Mouse (Mus musculus) forebrain, embryonic 12.5 days (tissue): ENCODE measurements around the gene Ide. TPM values are rescaled to one million over a fixed set of nuclear protein-coding genes. Genes with fewer than 3 reads are reported as not detected.

Experiments
- ATAC-seq: fragments of 200-750 bp; cut with Nextera tagmentation; 2 replicates; pipeline ENCODE4 v1.8.0; 2017; ENCODE audit warnings: moderate TSS enrichment; ENCODE audit not compliant: low FRiP score
- H3K27ac ChIP-seq: fragments of 300-500 bp; sonication (generic); 2 replicates; pipeline ENCODE4 v1.5.1; 2016; ENCODE audit warnings: mild to moderate bottlenecking
- H3K27me3 ChIP-seq: fragments of 300-500 bp; sonication (generic); 2 replicates; pipeline ENCODE4 v1.6.1; 2016; ENCODE audit warnings: mild to moderate bottlenecking
- H3K36me3 ChIP-seq: fragments of 300-500 bp; sonication (generic); replicated peaks from 2 replicates; pipeline ENCODE4 v1.6.1; 2016; ENCODE audit warnings: mild to moderate bottlenecking
- H3K4me1 ChIP-seq: fragments of 300-500 bp; sonication (generic); 2 replicates; pipeline ENCODE4 v1.6.1; 2016
- H3K4me2 ChIP-seq: fragments of 300-500 bp; sonication (generic); 2 replicates; pipeline ENCODE4 v1.6.1; 2016; ENCODE audit warnings: mild to moderate bottlenecking, moderate library complexity
- H3K4me3 ChIP-seq: fragments of 300-500 bp; sonication (generic); replicated peaks from 2 replicates; pipeline ENCODE4 v1.5.1; 2016; ENCODE audit warnings: mild to moderate bottlenecking
- H3K9ac ChIP-seq: fragments of 300-500 bp; sonication (generic); 2 replicates; pipeline ENCODE4 v1.6.1; 2016; ENCODE audit warnings: mild to moderate bottlenecking
- H3K9me3 ChIP-seq: fragments of 300-500 bp; sonication (generic); 2 replicates; pipeline ENCODE4 v1.6.1; 2016
- WGBS: fragments of 180-500 bp; shearing (Covaris S2); methylation state at CpG from one replicate; pipeline ENCODE4 v1.1.7; 2016; 5-methylcytosine and 5-hydroxymethylcytosine counted together
- polyA plus RNA-seq: library from polyadenylated mRNA; unstranded; fragments of >200 nt; fragmentation: Nextera tagmentation; extraction: Ambion mirVana; gene quantifications from 2 replicates; pipeline ENCODE4 v1.2.1, GENCODE M21; 2016

Ide gene
- polyA plus RNA-seq, 1 experiment from 2014 or later: 53.1 TPM

GRCm38 (mm10) chr19:37362545-37362944 is 24.9 kb upstream of the Ide start:
- H3K4me3 ChIP-seq: no peak overlapping the region
- no peak overlapping the region for H3K27ac ChIP-seq
- no peak; the same call in 1 of the 2 replicates for ATAC-seq
- no peaks in the 10 kb centered on the region for H3K9me3 ChIP-seq
- no peak overlapping the region for H3K4me2 ChIP-seq
- no peaks in the 10 kb centered on the region for H3K36me3 ChIP-seq
- no peaks in the 10 kb centered on the region for H3K27me3 ChIP-seq
- H3K4me1 ChIP-seq: 0 out of 2 replicates have a peak, but pooled peaks cover 3% of the 10 kb centered on the region
- WGBS: 30% methylated on average over 5 of the region's 5 CpGs
- no peak overlapping the region for H3K9ac ChIP-seq

- 73% methylated on average over 5 of the region's 5 CpGs for WGBS
Measured at GRCm38 (mm10) chr19:37360044-37360443, 22.4 kb upstream of the Ide start.

GRCm38 (mm10) chr19:37353331-37353730 is 15.7 kb upstream of the Ide start:
- H3K4me3 ChIP-seq: no peak overlapping the region
- no peak for ATAC-seq
- H3K4me2 ChIP-seq: no peak overlapping the region
- no peaks in the 10 kb centered on the region for H3K9me3 ChIP-seq
- 95% methylated on average over 6 of the region's 6 CpGs for WGBS
- peaks cover 8% of the 10 kb centered on the region; the same call in 1 of the 2 replicates for H3K36me3 ChIP-seq
- no peak overlapping the region for H3K27ac ChIP-seq
- no peaks in the 10 kb centered on the region for H3K27me3 ChIP-seq
- no peak overlapping the region for H3K9ac ChIP-seq
- H3K4me1 ChIP-seq: peaks cover 4% of the 10 kb centered on the region; the same call in 1 of the 2 replicates

More at GRCm38 (mm10) chr19:37360044-37360443, 22.4 kb upstream of the Ide start:
- Histone ChIP-seq H3K27ac (no peak overlapping the region), H3K9me3 (no peaks in the 10 kb centered on the region), H3K27me3 (no peaks in the 10 kb centered on the region), H3K4me1 (peaks cover 7% of the 10 kb centered on the region; the same call in 1 of the 2 replicates), H3K4me3 (no peak overlapping the region), H3K4me2 (no peak overlapping the region), H3K9ac (no peak overlapping the region), H3K36me3 (no peaks in the 10 kb centered on the region)
- no peak for ATAC-seq

- Histone ChIP-seq H3K4me3 (no peak overlapping the region), H3K9me3 (no peaks in the 10 kb centered on the region), H3K27ac (no peak overlapping the region), H3K9ac (no peak overlapping the region), H3K36me3 (peaks cover 8% of the 10 kb centered on the region; the same call in 1 of the 2 replicates), H3K27me3 (no peaks in the 10 kb centered on the region), H3K4me1 (peaks cover 4% of the 10 kb centered on the region; the same call in 1 of the 2 replicates), H3K4me2 (no peak overlapping the region)
- ATAC-seq: no peak
- 94% methylated on average over 3 of the region's 3 CpGs for WGBS
Measured at GRCm38 (mm10) chr19:37352756-37353155, 15.1 kb upstream of the Ide start.

DNA sequence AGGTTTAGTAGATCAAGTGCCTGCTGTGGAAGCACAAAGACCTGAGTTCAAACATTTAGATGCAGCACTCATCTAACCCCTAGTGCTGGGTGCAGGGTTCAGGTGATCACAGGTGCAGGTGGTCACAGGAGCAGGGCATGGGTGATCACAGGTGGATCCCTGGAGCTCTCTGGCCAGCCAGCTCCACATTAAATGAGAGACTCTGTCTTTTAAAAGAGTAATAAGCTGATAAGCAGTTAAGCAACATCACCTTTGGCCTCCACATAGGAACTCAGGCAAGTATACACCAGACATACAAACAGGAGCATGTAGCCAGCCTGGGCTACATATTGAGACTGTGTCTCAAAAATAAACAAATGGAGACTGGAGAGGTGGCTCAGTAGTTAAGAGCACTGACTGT is 11.3 kb upstream of the Ide start:
- Histone ChIP-seq H3K4me2 (no peak overlapping the region), H3K9ac (no peak overlapping the region), H3K27me3 (no peaks in the 10 kb centered on the region), H3K27ac (no peak overlapping the region), H3K4me3 (no peak overlapping the region), H3K9me3 (no peaks in the 10 kb centered on the region), H3K4me1 (no peaks in the 10 kb centered on the region), H3K36me3 (peaks cover 8% of the 10 kb centered on the region; the same call in 1 of the 2 replicates)
- no peak for ATAC-seq

DNA sequence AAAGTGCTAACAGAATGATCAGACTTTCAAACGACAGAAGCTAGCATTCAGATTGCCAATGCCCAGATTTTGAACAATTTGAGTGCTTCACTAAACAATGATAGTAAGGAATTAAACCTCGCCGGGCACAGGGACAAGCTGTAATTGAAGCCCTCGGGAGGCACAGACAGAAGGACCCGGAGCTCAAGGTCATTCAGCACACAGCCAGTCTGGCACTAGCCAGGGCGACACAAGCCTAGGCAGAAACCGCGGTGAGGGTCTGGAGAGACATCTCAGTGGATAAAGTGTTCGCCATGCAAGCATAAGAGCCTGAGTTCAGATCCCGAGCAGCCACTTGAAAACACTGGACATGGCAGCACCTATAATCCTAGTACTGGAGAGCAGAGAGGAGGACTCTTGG is 10.7 kb upstream of the Ide start:
- Histone ChIP-seq H3K4me3 (no peak overlapping the region), H3K9me3 (no peaks in the 10 kb centered on the region), H3K4me2 (no peak overlapping the region), H3K36me3 (peaks cover 8% of the 10 kb centered on the region; the same call in 1 of the 2 replicates), H3K27ac (no peak overlapping the region), H3K27me3 (no peaks in the 10 kb centered on the region), H3K9ac (no peak overlapping the region), H3K4me1 (no peaks in the 10 kb centered on the region)
- ATAC-seq: no peak
- 88% methylated on average over 10 of the region's 10 CpGs for WGBS

DNA sequence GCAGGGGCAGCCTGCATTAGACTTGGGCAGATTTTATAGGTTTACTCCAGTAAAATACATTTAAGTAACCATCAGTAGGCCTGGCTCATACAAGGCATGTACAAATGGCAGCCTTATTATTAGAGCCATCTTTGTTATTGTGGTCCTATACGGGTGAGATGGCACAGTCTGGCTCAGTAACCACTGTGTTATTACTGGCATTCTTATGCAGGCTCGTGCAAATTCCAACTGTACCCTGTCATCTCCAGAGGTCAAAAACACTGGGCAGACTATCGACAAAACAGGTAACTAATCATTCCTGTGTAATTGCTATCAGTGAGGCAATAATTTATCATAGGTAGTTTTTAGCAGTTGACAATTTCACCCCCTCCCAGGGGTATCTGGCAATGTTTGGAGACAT is 8.6 kb upstream of the Ide start:
- no peak for ATAC-seq
- H3K4me2 ChIP-seq: no peak overlapping the region

GRCm38 (mm10) chr19:37343899-37344298 is 6.2 kb upstream of the Ide start:
- Histone ChIP-seq H3K4me1 (no peaks in the 10 kb centered on the region), H3K9me3 (no peaks in the 10 kb centered on the region), H3K4me2 (no peak overlapping the region), H3K36me3 (no peaks in the 10 kb centered on the region), H3K9ac (no peak overlapping the region), H3K27me3 (no peaks in the 10 kb centered on the region), H3K27ac (no peak overlapping the region), H3K4me3 (no peak overlapping the region)
- no peak for ATAC-seq
- WGBS: 86% methylated on average over 5 of the region's 5 CpGs

More for the DNA sequence above, 8.6 kb upstream of the Ide start:
- Histone ChIP-seq H3K4me1 (no peaks in the 10 kb centered on the region), H3K27ac (no peak overlapping the region), H3K4me3 (no peak overlapping the region), H3K36me3 (no peaks in the 10 kb centered on the region), H3K27me3 (no peaks in the 10 kb centered on the region), H3K9ac (no peak overlapping the region), H3K9me3 (no peaks in the 10 kb centered on the region)
- WGBS: 84% methylated on average over 3 of the region's 3 CpGs

DNA sequence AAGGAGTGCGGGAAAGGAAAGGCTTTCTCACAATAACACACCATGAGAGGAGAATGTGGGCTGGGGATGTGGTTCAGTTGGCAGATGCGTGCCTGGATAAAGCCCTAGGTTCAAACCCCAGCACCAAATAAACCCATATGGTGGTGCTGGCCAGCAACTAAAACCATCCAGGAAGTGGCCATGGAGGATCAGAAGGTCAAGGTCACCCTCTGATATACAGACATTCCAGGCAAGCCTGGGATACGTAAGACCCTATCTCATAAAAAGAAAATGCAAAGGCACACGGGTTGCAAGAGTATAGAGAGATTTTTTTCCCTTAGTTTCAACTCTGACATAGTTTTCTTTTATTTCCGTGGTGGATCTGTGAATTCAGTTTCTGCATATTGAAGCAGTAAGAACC is 3.3 kb upstream of the Ide start:
- no peaks in the 10 kb centered on the region for H3K4me1 ChIP-seq
- ATAC-seq: no peak

DNA sequence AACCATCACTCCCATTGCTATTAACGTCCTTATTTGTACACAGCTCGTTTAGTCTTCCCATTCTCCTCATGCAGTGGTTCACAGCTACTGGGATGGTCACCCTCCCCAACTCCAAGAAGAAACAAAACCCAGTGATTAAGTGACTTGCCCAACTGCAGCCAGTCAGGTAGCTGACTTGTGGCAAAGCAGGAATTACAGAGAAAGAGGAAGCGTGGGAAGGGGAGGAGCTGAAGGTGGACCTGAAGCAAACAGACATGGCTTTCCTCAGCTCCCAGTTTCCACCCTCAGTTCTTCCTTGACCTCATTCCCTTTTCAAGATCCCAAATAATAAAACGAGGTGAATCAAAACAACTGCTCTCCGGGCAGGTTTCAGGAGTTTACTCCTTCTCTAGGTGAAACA is 2.8 kb upstream of the Ide start:
- no peak for ATAC-seq
- Histone ChIP-seq H3K4me3 (no peak overlapping the region), H3K27me3 (no peaks in the 10 kb centered on the region), H3K9me3 (no peaks in the 10 kb centered on the region), H3K4me2 (no peak overlapping the region), H3K4me1 (no peaks in the 10 kb centered on the region), H3K27ac (no peak overlapping the region), H3K9ac (no peak overlapping the region), H3K36me3 (no peaks in the 10 kb centered on the region)
- 79% methylated on average over 5 of the region's 5 CpGs for WGBS

More for the DNA sequence above, 3.3 kb upstream of the Ide start:
- H3K4me2 ChIP-seq: no peak overlapping the region
- WGBS: 88% methylated on average over 5 of the region's 5 CpGs
- H3K4me3 ChIP-seq: no peak overlapping the region
- H3K27me3 ChIP-seq: no peaks in the 10 kb centered on the region
- H3K9ac ChIP-seq: no peak overlapping the region
- H3K36me3 ChIP-seq: no peaks in the 10 kb centered on the region
- H3K27ac ChIP-seq: no peak overlapping the region
- no peaks in the 10 kb centered on the region for H3K9me3 ChIP-seq

DNA sequence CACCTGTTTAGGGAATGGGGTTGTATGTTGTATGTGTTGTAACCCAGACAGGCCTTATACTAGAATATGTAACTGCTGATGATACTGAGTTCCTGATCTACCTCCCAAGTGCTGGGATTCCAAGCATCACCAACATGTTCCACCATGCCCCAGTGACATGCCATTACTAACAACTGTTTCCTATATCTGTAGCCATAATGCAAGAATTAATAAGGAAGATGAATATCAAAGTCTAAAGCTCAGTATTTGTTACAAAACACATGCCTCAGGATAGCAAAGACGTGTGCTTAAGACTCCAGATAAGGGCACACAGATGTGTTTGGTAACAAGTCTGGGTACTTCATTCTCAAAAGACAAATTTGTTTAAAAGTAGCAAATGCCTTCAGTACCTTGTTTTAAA is 2.3 kb downstream of the Ide start:
- Histone ChIP-seq H3K9me3 (no peaks in the 10 kb centered on the region), H3K27ac (no peak overlapping the region), H3K27me3 (no peaks in the 10 kb centered on the region), H3K9ac (no peak overlapping the region), H3K4me3 (no peak overlapping the region), H3K4me1 (no peaks in the 10 kb centered on the region), H3K36me3 (no peaks in the 10 kb centered on the region), H3K4me2 (no peak overlapping the region)
- WGBS: 86% methylated on average over 1 of the region's 1 CpGs
- no peak for ATAC-seq

DNA sequence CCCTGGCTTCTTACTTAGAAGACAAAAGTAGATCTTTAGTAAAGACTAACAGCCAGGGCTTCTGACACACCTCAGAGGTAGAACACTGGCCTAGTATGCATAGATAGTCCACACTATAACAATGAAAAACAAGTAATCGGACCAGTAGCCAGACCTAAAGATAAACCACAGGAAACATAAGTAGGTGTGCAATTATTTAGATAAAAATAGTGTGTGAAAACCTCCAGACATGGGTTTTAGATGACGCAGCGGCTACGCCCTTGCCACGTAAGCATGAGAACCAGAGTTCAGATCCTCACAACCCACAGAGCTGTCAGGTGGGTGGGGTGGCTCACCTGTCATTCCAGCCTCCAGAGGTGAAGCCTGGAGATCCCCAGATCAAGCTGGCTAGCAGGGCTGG is 4.3 kb downstream of the Ide start:
- Histone ChIP-seq H3K27ac (no peak overlapping the region), H3K9me3 (no peaks in the 10 kb centered on the region), H3K36me3 (peaks cover 14% of the 10 kb centered on the region), H3K4me3 (no peak overlapping the region), H3K4me2 (no peak overlapping the region), H3K4me1 (no peaks in the 10 kb centered on the region), H3K9ac (no peak overlapping the region), H3K27me3 (no peaks in the 10 kb centered on the region)
- WGBS: 93% methylated on average over 5 of the region's 5 CpGs
- ATAC-seq: no peak

DNA sequence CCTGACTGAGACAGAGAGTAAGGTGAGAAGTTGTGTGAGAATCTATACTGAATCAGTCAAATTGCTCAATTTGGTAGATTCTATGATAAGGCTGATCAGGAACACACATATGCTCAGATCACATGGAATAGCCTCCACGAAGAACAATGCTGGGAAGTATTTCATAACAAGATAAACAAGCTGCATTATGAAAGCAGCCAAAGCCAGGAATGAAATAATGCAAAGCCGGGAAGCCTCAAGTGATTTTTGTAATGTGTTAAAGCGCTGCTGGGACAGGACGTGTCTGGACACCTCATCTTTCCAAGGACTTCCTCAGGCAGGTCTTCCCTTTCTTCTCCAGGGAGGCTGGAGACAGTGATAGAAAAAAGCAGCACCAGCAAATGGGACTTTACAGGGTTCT is 4.9 kb downstream of the Ide start:
- no peaks in the 10 kb centered on the region for H3K27me3 ChIP-seq
- no peaks in the 10 kb centered on the region for H3K4me1 ChIP-seq
- H3K9ac ChIP-seq: no peak overlapping the region
- no peak overlapping the region for H3K4me3 ChIP-seq
- no peak for ATAC-seq
- no peak overlapping the region for H3K4me2 ChIP-seq
- no peak overlapping the region for H3K27ac ChIP-seq
- no peaks in the 10 kb centered on the region for H3K9me3 ChIP-seq
- WGBS: 95% methylated on average over 4 of the region's 4 CpGs
- peaks cover 18% of the 10 kb centered on the region for H3K36me3 ChIP-seq
